Mouse (Mus musculus) heart, adult 9 months (tissue): Measurements from ENCODE around the gene Tex26.

Source experiments
- DNase-seq, 2 experiments: peaks; one replicate each; pipeline ENCODE4 v3.0.0; 2022; ENCODE audit warnings: low spot score in 2 of 2

Tex26 gene

GRCm38 (mm10) chr5:149433618-149434017 is 5.8 kb upstream of the Tex26 start:
- no peak for DNase-seq

- DNase-seq: no peak
Observed at GRCm38 (mm10) chr5:149434141-149434690, 5.2 kb upstream of the Tex26 start.

- no peak for DNase-seq
Observed at GRCm38 (mm10) chr5:149436541-149436940, 2.9 kb upstream of the Tex26 start.

GRCm38 (mm10) chr5:149437150-149437549 is 2.3 kb upstream of the Tex26 start:
- no peak for DNase-seq

GRCm38 (mm10) chr5:149440180-149440573 is 717 bp downstream of the Tex26 start:
- DNase-seq: peak in 1 of 2 experiments; percentile 39

- DNase-seq: no peak
Observed at GRCm38 (mm10) chr5:149441646-149442276, 2.3 kb downstream of the Tex26 start.

- DNase-seq: no peak
Observed at GRCm38 (mm10) chr5:149442277-149442660, 2.8 kb downstream of the Tex26 start.

- no peak for DNase-seq
Observed at GRCm38 (mm10) chr5:149444451-149444850, 5.0 kb downstream of the Tex26 start.

- DNase-seq: no peak
Observed at GRCm38 (mm10) chr5:149446495-149446894, 7.0 kb downstream of the Tex26 start.

- DNase-seq: no peak
Observed at GRCm38 (mm10) chr5:149447733-149448132, 8.3 kb downstream of the Tex26 start.

- DNase-seq: no peak
Observed at GRCm38 (mm10) chr5:149449406-149449805, 9.9 kb downstream of the Tex26 start.

- no peak for DNase-seq
Observed at GRCm38 (mm10) chr5:149451209-149451681, 11.8 kb downstream of the Tex26 start.

- DNase-seq: peak in 1 of 2 experiments; percentile 41
Observed at GRCm38 (mm10) chr5:149454281-149454680, 14.8 kb downstream of the Tex26 start.

- no peak for DNase-seq
Observed at GRCm38 (mm10) chr5:149456544-149456943, 17.1 kb downstream of the Tex26 start.

- DNase-seq: no peak
Observed at GRCm38 (mm10) chr5:149462071-149462470, 22.6 kb downstream of the Tex26 start.

- no peak for DNase-seq
Observed at GRCm38 (mm10) chr5:149465305-149465704, 25.8 kb downstream of the Tex26 start.

- no peak for DNase-seq
Observed at GRCm38 (mm10) chr5:149474142-149474541, 34.7 kb downstream of the Tex26 start.

GRCm38 (mm10) chr5:149474701-149475468 is 35.4 kb downstream of the Tex26 start:
- DNase-seq: no peak

GRCm38 (mm10) chr5:149481920-149482319 is 42.5 kb downstream of the Tex26 start:
- DNase-seq: no peak

GRCm38 (mm10) chr5:149483321-149484052 is 44.0 kb downstream of the Tex26 start:
- DNase-seq: no peak

- no peak for DNase-seq
Observed at GRCm38 (mm10) chr5:149484270-149484669, 44.8 kb downstream of the Tex26 start.

GRCm38 (mm10) chr5:149485447-149485846 is 46.0 kb downstream of the Tex26 start:
- DNase-seq: no peak
